Mouse (Mus musculus) yolk sac, embryonic 10.5 days (tissue): ENCODE data around the gene Mthfs.
"Not testable (repeated sequence)": the region's sequence is repeated elsewhere in the genome, so short reads cannot be mapped to it uniquely, and the experiment has no call there.

Source experiments
- DNase-seq: peaks from one replicate; pipeline ENCODE4 v3.0.0-alpha.2; 2017; ENCODE audit warnings: low spot score

Mthfs gene

GRCm38 (mm10) chr9:89240516-89241019, 30.1 kb downstream of the Mthfs start:
- not testable (repeated sequence) for DNase-seq

DNA sequence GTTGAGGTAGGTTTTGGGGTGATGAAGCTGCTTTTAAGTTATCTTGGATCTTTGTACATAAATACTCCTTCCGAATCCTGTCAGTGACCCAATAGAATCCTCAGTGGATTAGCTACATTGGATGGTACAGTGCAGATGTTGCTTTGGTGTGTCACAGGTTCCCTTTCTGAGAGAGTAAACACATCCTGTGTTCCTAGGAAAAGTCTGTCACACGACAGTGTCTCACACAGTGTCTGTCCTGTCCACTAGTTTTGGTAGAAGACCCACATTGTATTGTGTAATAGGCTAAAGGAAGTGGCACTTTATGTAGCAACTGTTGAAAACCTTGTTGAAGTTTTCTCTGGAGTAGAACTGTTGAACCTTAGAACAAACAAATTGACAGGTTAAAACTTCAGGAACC, 42.9 kb downstream of the Mthfs start:
- DNase-seq = no peak

DNA sequence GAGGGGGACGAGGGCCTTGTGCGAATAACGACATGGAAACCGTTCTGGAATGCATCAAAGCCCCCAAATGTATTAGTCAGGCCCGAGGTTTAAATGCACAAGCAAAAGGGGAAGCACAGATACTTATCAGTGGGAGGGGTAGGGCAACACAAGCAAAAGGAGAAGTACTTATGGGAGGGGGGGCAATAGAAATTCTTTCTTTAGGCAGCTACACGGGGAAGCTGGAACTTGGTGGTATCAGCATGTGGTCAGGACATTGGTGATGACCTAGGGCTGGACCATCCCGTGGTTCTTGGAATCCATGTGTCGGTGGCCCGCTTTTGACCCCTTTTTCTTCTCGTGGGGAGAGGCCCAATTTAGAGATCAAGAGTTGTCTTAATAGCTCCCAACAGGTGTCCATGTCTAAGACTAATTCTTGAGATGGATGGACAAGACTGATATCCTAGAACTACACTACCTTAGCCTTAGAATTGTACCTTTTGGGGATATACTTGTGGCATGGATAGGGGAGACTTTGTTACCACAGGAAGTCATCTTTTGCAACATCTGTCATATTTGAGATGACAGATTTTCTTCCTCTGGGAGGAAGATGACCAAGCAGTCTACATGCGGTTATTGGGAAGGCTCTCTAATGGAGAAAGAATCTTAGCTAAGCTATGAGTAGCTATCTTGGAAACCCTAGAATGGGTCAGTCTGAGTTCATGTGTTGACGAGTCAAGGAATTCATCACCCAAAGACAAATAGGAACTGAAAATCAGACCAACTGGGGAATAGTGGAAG, 46.3 kb downstream of the Mthfs start:
- DNase-seq = no peak

GRCm38 (mm10) chr9:89263968-89264367, 53.5 kb downstream of the Mthfs start:
- DNase-seq = no peak

DNA sequence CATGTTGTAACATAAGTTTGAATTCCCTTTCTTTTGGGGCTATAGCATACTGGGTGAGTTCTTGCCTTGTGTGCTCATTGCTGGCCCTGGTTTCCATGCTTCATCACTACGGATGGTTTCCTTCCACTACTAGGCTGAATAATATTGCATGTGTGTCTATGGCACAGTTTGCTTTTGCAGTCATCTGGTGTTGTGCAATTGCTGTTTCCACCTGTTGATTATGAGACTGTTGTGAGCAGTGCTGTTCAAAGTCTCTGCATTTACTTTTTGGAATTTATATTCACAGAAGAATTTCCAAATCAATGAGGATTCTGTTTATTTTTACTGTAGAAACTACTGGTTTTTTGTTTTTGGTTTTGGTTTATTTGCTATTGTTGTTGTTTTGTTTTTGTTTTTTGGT, 54.1 kb downstream of the Mthfs start:
- DNase-seq = no peak

GRCm38 (mm10) chr9:89267093-89267492, 56.6 kb downstream of the Mthfs start:
- no peak for DNase-seq

DNA sequence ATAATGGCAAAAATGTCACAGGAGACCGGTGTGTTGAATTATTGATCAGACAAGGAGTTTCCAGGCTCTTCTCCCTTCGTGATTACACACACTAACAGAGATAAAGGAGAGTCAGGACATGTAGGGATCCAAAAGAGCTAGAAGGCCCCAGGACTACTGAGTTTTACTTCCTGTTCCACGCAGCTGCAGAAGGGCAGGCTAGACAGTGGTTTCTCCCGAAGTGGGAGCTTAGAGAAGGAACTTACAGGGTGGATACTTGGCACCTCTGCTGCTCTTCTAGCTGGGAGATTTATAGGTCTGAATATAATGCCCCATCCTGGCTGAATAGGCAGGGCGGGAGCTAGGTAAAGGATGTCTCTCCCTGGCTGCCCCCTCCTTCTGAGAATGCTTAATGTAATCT, 57.1 kb downstream of the Mthfs start:
- DNase-seq = no peak

DNA sequence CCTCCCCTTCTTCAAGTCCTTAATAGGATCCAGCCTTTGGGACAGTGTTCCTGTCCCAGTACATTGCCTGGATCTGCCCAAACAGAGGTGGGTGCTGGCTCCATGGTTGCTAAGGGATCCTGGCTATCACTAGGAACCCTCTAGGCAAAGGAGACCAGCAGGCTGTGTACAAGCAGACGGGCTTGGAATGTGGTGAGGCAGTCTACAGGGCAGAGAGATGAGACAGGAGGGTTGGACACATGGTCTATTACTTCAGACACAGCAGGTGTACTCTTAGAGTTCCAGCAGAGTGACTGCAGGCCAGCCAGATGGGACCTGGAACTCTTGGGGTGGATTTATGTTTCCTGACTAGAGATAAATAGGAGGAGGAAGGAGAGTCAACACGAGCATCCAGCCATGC, 59.9 kb downstream of the Mthfs start:
- DNase-seq = no peak

- no peak for DNase-seq
Observed at GRCm38 (mm10) chr9:89273766-89274165, 63.3 kb downstream of the Mthfs start.

DNA sequence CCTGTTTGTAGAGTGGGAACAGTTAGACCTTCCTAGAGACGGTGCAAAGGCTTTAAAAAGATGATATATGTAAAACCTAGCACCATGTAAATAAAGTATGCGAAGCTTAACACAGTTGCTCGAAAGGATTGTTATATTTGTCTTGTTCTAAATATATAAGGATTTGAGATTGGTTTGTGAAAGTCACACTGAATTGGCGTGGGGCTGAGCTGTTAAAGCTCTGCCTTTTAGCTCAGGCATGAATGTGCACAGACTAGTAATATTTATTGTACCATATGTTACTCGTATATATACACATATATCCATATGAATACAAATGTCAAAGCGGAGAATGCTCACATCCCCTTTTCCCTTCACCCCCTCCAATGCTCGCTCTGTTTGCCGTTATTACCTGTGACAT, 67.7 kb downstream of the Mthfs start:
- no peak for DNase-seq

- DNase-seq = no peak
Observed at GRCm38 (mm10) chr9:89282374-89283068, 72.0 kb downstream of the Mthfs start.

- DNase-seq = no peak
Observed at GRCm38 (mm10) chr9:89288037-89288436, 77.6 kb downstream of the Mthfs start.

DNA sequence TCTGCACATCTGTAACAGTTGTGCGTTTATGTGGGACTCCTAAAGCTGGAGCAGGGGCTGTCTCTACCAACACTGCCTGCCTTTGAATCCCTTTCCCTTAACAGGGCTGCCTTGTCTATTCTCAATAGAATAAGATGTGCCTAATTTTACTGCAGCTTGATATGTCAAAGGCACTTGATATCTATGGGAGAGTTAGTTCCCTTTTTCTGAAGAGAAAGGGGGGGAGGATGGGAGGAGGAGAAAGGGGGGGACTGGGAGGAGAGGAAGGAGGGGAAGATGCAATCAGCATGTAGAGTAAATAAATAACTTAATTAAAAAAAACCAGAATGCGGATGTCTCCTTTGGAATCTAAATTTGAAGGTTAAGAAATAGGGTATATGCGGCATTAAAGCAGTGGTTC, 82.9 kb downstream of the Mthfs start:
- DNase-seq = no peak

GRCm38 (mm10) chr9:89294121-89294520, 83.6 kb downstream of the Mthfs start:
- DNase-seq = no peak

DNA sequence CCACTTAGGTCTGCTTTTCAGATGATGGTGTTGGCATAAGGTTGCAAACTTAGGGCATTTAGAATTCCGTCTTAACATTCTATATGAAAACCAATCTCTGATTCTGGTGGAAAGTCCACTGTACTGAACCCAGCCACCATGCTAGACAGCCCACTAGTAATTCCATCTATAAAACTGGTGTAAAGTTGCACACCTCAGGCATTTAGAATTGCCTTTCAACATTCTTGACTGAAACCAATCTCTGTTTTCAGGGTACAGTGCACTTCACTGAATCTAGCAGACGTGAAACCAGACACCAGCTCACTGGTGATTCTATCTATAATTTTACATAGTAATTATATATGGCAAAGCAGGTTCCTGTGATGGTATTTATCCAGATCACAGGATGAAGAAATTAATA, 95.2 kb downstream of the Mthfs start:
- DNase-seq = no peak

- DNase-seq = no peak
Observed at GRCm38 (mm10) chr9:89308357-89309194, 98.1 kb downstream of the Mthfs start.

DNA sequence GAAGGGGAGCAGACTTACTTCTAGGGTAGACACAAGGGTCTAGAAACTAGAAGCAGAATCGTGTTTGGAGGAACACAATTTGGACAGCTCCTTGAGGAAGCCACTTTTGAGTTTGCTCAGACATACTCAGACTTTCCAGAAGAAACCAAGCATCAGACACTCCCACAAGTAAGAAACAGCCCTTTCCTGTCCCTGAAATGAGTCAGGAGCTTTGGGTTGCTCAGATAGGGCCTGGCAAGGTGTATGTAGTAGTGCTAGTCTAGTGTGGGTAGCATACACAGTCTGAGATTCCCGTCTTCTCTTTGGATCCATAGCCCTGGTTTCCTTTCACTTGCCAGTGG, 98.7 kb downstream of the Mthfs start:
- DNase-seq = no peak

DNA sequence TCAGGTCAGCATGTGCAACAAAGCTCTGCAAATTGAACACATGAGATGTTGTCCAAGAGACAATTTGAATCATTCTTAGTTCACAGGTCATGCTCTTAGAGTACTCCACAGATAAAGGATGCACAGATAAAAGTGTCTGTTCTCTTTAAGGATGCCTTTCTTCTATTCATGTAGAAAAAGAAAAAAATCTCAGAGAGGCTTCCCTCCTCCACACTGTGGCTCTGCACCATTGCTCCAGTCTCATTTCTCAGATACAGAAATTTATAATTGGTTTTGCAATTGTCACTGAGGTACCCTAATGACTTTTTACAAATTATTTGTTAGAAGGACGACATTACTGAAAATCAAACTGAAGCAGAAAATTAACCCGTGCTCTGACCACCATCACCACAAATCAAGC, 101.2 kb downstream of the Mthfs start:
- DNase-seq = no peak

- DNase-seq = no peak
Observed at GRCm38 (mm10) chr9:89373731-89374130, 163.3 kb downstream of the Mthfs start.

DNA sequence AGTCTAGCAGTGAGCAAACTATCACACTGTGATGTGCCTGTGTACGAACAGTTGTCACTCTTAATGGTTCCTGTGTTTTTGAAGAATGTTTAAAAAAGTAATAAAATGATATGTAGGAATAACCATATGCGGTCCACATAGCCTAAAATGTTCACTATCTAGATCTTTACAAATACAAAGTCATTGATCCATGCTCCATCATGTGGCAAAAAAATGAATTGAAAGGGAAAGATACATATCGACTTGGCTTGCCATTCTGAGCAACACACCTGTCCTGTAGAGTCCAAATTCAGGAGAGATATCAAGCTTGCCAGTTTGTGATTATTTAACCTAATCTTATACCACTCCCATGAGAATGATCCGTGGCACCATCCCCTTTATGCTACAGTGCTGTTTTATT, 164.2 kb downstream of the Mthfs start:
- DNase-seq = no peak

- DNase-seq = no peak
Observed at GRCm38 (mm10) chr9:89403031-89403430, 192.6 kb downstream of the Mthfs start.
